Mouse (Mus musculus) heart, embryonic 15.5 days (tissue): ENCODE measurements around the gene Olfr15. TPM values are rescaled to one million over a fixed set of nuclear protein-coding genes. Genes with fewer than 3 reads are reported as not detected.
"Not testable (repeated sequence)": the region's sequence is repeated elsewhere in the genome, so short reads cannot be mapped to it uniquely, and the experiment has no call there.

Source experiments
- ATAC-seq: fragments of 200-750 bp; cut with Nextera tagmentation; replicated peaks from 2 replicates; pipeline ENCODE4 v1.8.0; 2017; ENCODE audit warnings: low read depth, moderate TSS enrichment; ENCODE audit not compliant: insufficient number of reproducible peaks, insufficient read depth, low FRiP score
- H3K27ac ChIP-seq: fragments of 300-500 bp; sonication (generic); 2 replicates; pipeline ENCODE4 v1.5.1; 2015; ENCODE audit warnings: mild to moderate bottlenecking, inconsistent platforms
- H3K27me3 ChIP-seq: fragments of 300-500 bp; sonication (generic); 2 replicates; pipeline ENCODE4 v1.6.1; 2015; ENCODE audit warnings: inconsistent platforms
- H3K36me3 ChIP-seq: fragments of 300-500 bp; sonication (generic); 2 replicates; pipeline ENCODE4 v1.6.1; 2015; ENCODE audit warnings: mild to moderate bottlenecking, inconsistent platforms
- H3K4me1 ChIP-seq: fragments of 300-500 bp; sonication (generic); replicated peaks from 2 replicates; pipeline ENCODE4 v1.6.1; 2015; ENCODE audit warnings: inconsistent platforms
- H3K4me2 ChIP-seq: fragments of 300-500 bp; sonication (generic); 2 replicates; pipeline ENCODE4 v1.6.1; 2015; ENCODE audit warnings: inconsistent platforms, mild to moderate bottlenecking, moderate library complexity
- H3K4me3 ChIP-seq: fragments of 300-500 bp; sonication (generic); 2 replicates; pipeline ENCODE4 v1.5.1; 2015; ENCODE audit warnings: mild to moderate bottlenecking, inconsistent platforms
- H3K9ac ChIP-seq: fragments of 300-500 bp; sonication (generic); 2 replicates; pipeline ENCODE4 v1.6.1; 2015; ENCODE audit warnings: mild to moderate bottlenecking, inconsistent platforms
- H3K9me3 ChIP-seq: fragments of 300-500 bp; sonication (generic); replicated peaks from 2 replicates; pipeline ENCODE4 v1.6.1; 2016; ENCODE audit warnings: inconsistent platforms
- WGBS: fragments of 180-500 bp; shearing (Covaris S2); methylation state at CpG from one replicate; pipeline ENCODE4 v1.1.7; 2015; ENCODE audit warnings: mixed read lengths; 5-methylcytosine and 5-hydroxymethylcytosine counted together
- polyA plus RNA-seq: library from polyadenylated mRNA; unstranded; fragments of >200 nt; fragmentation: Nextera tagmentation; extraction: Ambion mirVana; gene quantifications from 2 replicates; pipeline ENCODE4 v1.2.1, GENCODE M21; 2015

The Olfr15 gene
- polyA plus RNA-seq: not detected in 2 replicates

DNA sequence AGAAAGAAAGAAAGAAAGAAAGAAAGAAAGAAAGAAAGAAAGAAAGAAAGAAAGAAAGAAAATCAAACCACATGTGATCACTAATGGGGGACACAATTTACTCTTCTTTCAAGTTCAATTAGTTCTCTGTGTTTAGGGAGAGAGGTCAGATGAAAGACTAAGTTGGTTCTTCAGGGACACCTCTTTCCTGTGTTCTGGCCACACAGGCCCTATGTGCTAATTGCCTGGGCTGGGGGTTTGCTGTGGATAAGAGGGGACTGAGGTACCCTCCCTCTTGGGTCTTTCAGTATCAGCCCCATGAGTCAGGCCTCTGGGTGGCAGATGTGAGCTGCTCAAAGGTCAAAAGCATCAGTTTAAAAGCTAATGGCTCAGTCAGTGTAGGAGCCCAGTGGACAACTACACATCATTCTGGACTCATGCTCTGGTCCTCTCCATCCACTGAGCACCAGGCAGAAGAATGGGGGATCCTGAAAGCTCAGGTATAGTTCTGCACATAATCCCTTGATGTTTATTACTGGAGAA lies at the start of gene Olfr15:
Olfr15 (plus strand) TSS at position 291 of the 522 bp plus-strand sequence.
- H3K27ac ChIP-seq: no peak within 1 kb of the TSS
- H3K9ac ChIP-seq: no peak within 1 kb of the TSS
- no peaks in the 10 kb centered on the region for H3K36me3 ChIP-seq
- no peaks in the 10 kb centered on the region for H3K4me1 ChIP-seq
- no peak within 1 kb of the TSS for H3K4me3 ChIP-seq
- no peak for ATAC-seq
- no peaks in the 10 kb centered on the region for H3K9me3 ChIP-seq
- H3K4me2 ChIP-seq: no peak within 1 kb of the TSS
- no peaks in the 10 kb centered on the region for H3K27me3 ChIP-seq

- no peaks in the 10 kb centered on the region for H3K36me3 ChIP-seq
Measured at GRCm38 (mm10) chr16:3781237-3781636, 49.4 kb upstream of the Olfr15 start.

DNA sequence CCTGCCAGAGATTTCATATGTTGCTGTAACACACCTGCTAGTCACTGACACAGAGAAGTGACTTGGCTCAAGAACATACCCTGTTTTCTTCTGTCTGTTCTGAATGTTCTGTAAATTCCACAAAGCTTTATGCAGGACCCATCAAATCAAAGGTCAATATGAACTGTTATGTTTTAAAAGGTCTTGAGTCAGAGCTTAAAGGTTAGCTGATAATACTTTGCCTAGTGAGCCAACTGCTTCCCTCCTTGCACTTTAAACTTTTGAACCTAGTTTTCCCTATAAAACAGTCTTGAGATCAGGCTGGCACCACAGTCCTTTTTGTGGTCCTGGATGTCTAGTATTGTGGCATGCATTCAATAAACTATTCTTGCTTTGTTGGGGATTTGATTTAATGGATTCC lies 42.3 kb upstream of the Olfr15 start:
- no peak overlapping the region for H3K9ac ChIP-seq
- H3K9me3 ChIP-seq: no peaks in the 10 kb centered on the region
- H3K36me3 ChIP-seq: no peaks in the 10 kb centered on the region
- no peaks in the 10 kb centered on the region for H3K4me1 ChIP-seq
- ATAC-seq: no peak
- H3K27me3 ChIP-seq: no peaks in the 10 kb centered on the region
- no peak overlapping the region for H3K4me3 ChIP-seq
- H3K4me2 ChIP-seq: no peak overlapping the region
- H3K27ac ChIP-seq: no peak overlapping the region

More at GRCm38 (mm10) chr16:3781237-3781636, 49.4 kb upstream of the Olfr15 start:
- Histone ChIP-seq H3K27me3 (no peaks in the 10 kb centered on the region), H3K9me3 (no peaks in the 10 kb centered on the region), H3K9ac (no peak overlapping the region), H3K4me1 (no peaks in the 10 kb centered on the region), H3K27ac (no peak overlapping the region), H3K4me2 (no peak overlapping the region), H3K4me3 (no peak overlapping the region)
- ATAC-seq: no peak

- Histone ChIP-seq H3K4me1 (no peaks in the 10 kb centered on the region), H3K9me3 (no peaks in the 10 kb centered on the region; the same call in 1 of the 2 replicates), H3K4me3 (no peak overlapping the region), H3K27me3 (no peaks in the 10 kb centered on the region), H3K36me3 (no peaks in the 10 kb centered on the region), H3K4me2 (no peak overlapping the region), H3K27ac (no peak overlapping the region), H3K9ac (no peak overlapping the region)
- no peak for ATAC-seq
- 74% methylated on average over 3 of the region's 3 CpGs for WGBS
Measured at GRCm38 (mm10) chr16:3808176-3808575, 22.5 kb upstream of the Olfr15 start.

DNA sequence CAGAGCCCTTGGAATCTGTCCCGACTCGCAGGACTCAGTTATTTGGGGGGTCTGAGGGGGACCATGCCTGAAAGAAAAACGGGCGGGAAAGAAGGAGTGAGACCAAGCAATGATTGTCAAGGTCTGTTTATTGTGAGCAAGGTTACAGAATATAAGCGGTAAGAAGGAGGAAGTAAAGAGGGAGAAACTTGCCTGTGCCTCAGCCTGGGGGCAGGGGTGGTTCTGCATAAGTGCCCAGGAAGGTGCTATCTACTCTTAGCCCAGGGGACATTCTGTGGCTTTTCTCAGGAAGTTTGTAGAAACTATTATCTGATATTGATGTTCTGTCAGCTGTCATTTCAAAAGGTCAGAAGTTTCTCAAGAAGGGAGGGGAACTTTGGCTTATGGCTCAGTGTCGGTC lies 16.0 kb upstream of the Olfr15 start:
- H3K4me2 ChIP-seq, H3K27me3 ChIP-seq, H3K4me3 ChIP-seq, H3K9ac ChIP-seq, H3K4me1 ChIP-seq, H3K36me3 ChIP-seq, ATAC-seq, H3K27ac ChIP-seq, H3K9me3 ChIP-seq: not testable (repeated sequence)
- WGBS: 78% methylated on average over 6 of the region's 6 CpGs

GRCm38 (mm10) chr16:3820202-3820601 lies 10.5 kb upstream of the Olfr15 start:
- Histone ChIP-seq H3K9me3 (no peaks in the 10 kb centered on the region), H3K36me3 (no peaks in the 10 kb centered on the region), H3K27me3 (no peaks in the 10 kb centered on the region), H3K4me1 (no peaks in the 10 kb centered on the region), H3K4me2 (no peak overlapping the region), H3K27ac (no peak overlapping the region), H3K4me3 (no peak overlapping the region), H3K9ac (no peak overlapping the region)
- 51% methylated on average over 2 of the region's 2 CpGs for WGBS
- no peak; the same call in 1 of the 2 replicates for ATAC-seq

- H3K4me2 ChIP-seq: no peak overlapping the region
- H3K36me3 ChIP-seq: no peaks in the 10 kb centered on the region
- H3K9ac ChIP-seq: no peak overlapping the region
- no peaks in the 10 kb centered on the region for H3K4me1 ChIP-seq
- no peak overlapping the region for H3K4me3 ChIP-seq
- no peak for ATAC-seq
- 62% methylated on average over 3 of the region's 3 CpGs for WGBS
- H3K27ac ChIP-seq: no peak overlapping the region
- no peaks in the 10 kb centered on the region for H3K27me3 ChIP-seq
- no peaks in the 10 kb centered on the region for H3K9me3 ChIP-seq
Measured at GRCm38 (mm10) chr16:3828021-3828420, 2.7 kb upstream of the Olfr15 start.

- Histone ChIP-seq H3K27me3 (no peaks in the 10 kb centered on the region), H3K36me3 (no peaks in the 10 kb centered on the region), H3K4me2 (no peak overlapping the region), H3K4me1 (no peaks in the 10 kb centered on the region), H3K9me3 (no peaks in the 10 kb centered on the region), H3K27ac (no peak overlapping the region), H3K4me3 (no peak overlapping the region), H3K9ac (no peak overlapping the region)
- WGBS: 79% methylated on average over 2 of the region's 2 CpGs
- ATAC-seq: no peak
Measured at GRCm38 (mm10) chr16:3829727-3830126, 951 bp upstream of the Olfr15 start.

GRCm38 (mm10) chr16:3835461-3835860 lies 4.8 kb downstream of the Olfr15 start:
- Histone ChIP-seq H3K27ac (no peak overlapping the region), H3K4me1 (no peaks in the 10 kb centered on the region), H3K9ac (no peak overlapping the region), H3K4me2 (no peak overlapping the region), H3K27me3 (peaks cover 7% of the 10 kb centered on the region; the same call in 1 of the 2 replicates), H3K36me3 (no peaks in the 10 kb centered on the region), H3K9me3 (no peaks in the 10 kb centered on the region), H3K4me3 (no peak overlapping the region)
- no peak for ATAC-seq
- 77% methylated on average over 2 of the region's 2 CpGs for WGBS

DNA sequence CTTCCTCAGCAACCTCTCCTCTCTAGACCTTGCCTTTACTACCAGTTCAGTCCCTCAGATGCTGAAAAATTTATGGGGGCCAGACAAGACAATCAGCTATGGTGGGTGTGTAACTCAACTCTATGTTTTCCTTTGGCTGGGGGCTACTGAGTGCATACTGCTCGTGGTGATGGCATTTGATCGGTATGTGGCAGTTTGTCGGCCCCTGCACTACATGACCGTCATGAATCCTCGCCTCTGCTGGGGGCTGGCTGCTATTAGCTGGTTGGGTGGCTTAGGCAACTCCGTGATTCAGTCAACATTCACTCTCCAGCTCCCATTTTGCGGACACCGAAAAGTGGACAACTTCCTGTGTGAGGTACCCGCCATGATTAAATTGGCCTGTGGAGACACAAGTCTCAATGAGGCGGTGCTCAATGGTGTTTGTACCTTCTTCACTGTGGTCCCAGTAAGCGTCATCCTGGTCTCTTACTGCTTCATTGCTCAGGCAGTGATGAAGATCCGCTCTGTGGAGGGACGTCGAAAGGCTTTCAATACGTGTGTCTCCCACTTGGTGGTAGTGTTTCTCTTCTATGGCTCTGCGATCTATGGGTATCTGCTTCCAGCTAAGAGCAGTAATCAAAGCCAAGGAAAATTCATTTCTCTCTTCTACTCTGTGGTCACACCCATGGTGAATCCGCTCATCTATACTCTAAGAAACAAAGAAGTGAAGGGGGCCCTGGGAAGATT lies 8.6 kb downstream of the Olfr15 start:
- WGBS: 42% methylated on average over 17 of the region's 17 CpGs

DNA sequence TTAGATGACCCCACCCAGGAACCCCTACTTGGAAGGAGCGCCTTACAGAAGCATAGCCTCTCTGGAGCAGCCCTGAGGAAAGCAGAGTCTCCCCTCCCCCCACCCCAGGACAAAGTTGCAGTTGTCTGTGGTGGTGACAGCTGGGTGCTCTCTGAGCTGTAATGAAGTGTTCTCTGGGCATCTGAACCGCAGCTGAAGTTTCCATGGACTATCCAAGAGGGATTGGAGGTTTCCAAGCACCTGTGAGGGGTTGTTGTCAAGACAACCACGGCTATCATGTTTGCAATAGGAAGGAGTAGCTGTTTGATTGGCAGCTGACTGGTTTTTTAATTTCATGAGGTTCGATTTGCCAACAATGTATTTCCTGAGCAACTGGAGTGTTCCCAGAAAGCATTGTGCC lies 12.3 kb downstream of the Olfr15 start:
- H3K4me2 ChIP-seq: no peak overlapping the region
- peaks cover 7% of the 10 kb centered on the region; the same call in 1 of the 2 replicates for H3K27me3 ChIP-seq
- H3K9me3 ChIP-seq: no peaks in the 10 kb centered on the region
- H3K4me3 ChIP-seq: no peak overlapping the region
- no peak for ATAC-seq
- peaks cover 7% of the 10 kb centered on the region for H3K4me1 ChIP-seq
- no peak overlapping the region for H3K9ac ChIP-seq
- 30% methylated on average over 4 of the region's 4 CpGs for WGBS
- no peaks in the 10 kb centered on the region for H3K36me3 ChIP-seq
- no peak overlapping the region for H3K27ac ChIP-seq

More for the DNA sequence above, 8.6 kb downstream of the Olfr15 start:
- Histone ChIP-seq H3K27ac (no peak overlapping the region), H3K4me3 (no peak overlapping the region), H3K4me1 (no peaks in the 10 kb centered on the region), H3K9ac (no peak overlapping the region), H3K36me3 (no peaks in the 10 kb centered on the region), H3K27me3 (peaks cover 7% of the 10 kb centered on the region; the same call in 1 of the 2 replicates), H3K9me3 (no peaks in the 10 kb centered on the region), H3K4me2 (no peak overlapping the region)
- ATAC-seq: no peak

GRCm38 (mm10) chr16:3843796-3844195 lies 13.1 kb downstream of the Olfr15 start:
- peaks cover 8% of the 10 kb centered on the region for H3K4me1 ChIP-seq
- 46% methylated on average over 1 of the region's 1 CpGs for WGBS
- no peaks in the 10 kb centered on the region for H3K36me3 ChIP-seq
- no peak overlapping the region for H3K9ac ChIP-seq
- no peak overlapping the region for H3K27ac ChIP-seq
- H3K9me3 ChIP-seq: no peaks in the 10 kb centered on the region
- H3K4me2 ChIP-seq: no peak overlapping the region
- no peak overlapping the region for H3K4me3 ChIP-seq
- H3K27me3 ChIP-seq: peaks cover under 1% of the 10 kb centered on the region; the same call in 1 of the 2 replicates
- ATAC-seq: no peak
